Mouse (Mus musculus): ENCODE measurements at regions not wholly inside any gene's neighbourhood (a gene's known extent, or its start where the extent isn't known, plus 50 kb on each side); places are given as distances from the start of the nearest gene placed in this dataset.
"Not testable (repeated sequence)": the region's sequence is repeated elsewhere in the genome, so short reads cannot be mapped to it uniquely, and the experiment has no call there.

- no peak for DNase-seq
These were observed 157.5 kb downstream of the Tpra1 start for GRCm38 (mm10) chr6:89059431-89059975.

GRCm38 (mm10) chr6:89064977-89065580, 163.0 kb downstream of the Tpra1 start:
- DNase-seq = no peak

GRCm38 (mm10) chr6:89066588-89066987, 164.5 kb downstream of the Tpra1 start:
- no peak for DNase-seq

- DNase-seq = no peak
These were observed 166.2 kb downstream of the Tpra1 start for GRCm38 (mm10) chr6:89068286-89068685.

GRCm38 (mm10) chr6:89069108-89069507, 167.1 kb downstream of the Tpra1 start:
- no peak for DNase-seq

- peak; percentile 35 to 85 for DNase-seq
These were observed 168.0 kb downstream of the Tpra1 start for GRCm38 (mm10) chr6:89070011-89070410.

GRCm38 (mm10) chr6:89071766-89072165, 169.7 kb downstream of the Tpra1 start:
- DNase-seq = no peak

GRCm38 (mm10) chr6:89072569-89072968, 170.5 kb downstream of the Tpra1 start:
- DNase-seq = no peak

GRCm38 (mm10) chr6:89081624-89082300, 179.7 kb downstream of the Tpra1 start:
- DNase-seq = no peak

GRCm38 (mm10) chr6:89084437-89084836, 182.4 kb downstream of the Tpra1 start:
- peak in 1 of 2 experiments; percentile 37 for DNase-seq

- DNase-seq = no peak
These were observed 183.1 kb downstream of the Tpra1 start for GRCm38 (mm10) chr6:89085151-89085550.

- no peak for DNase-seq
These were observed 185.6 kb downstream of the Tpra1 start for GRCm38 (mm10) chr6:89087620-89088019.

GRCm38 (mm10) chr6:89090096-89090495, 188.0 kb downstream of the Tpra1 start:
- DNase-seq = no peak

- no peak for DNase-seq
These were observed 193.9 kb downstream of the Tpra1 start for GRCm38 (mm10) chr6:89095911-89096310.

- DNase-seq = no peak
These were observed 195.5 kb downstream of the Tpra1 start for GRCm38 (mm10) chr6:89097531-89097930.

- DNase-seq = peak in 1 of 2 experiments; percentile 13
These were observed 217.2 kb downstream of the Tpra1 start for GRCm38 (mm10) chr6:89119241-89119640.

GRCm38 (mm10) chr6:89121023-89121745, 219.1 kb downstream of the Tpra1 start:
- DNase-seq = no peak

GRCm38 (mm10) chr6:89121746-89122070, 219.7 kb downstream of the Tpra1 start:
- DNase-seq = no peak

- DNase-seq = no peak
These were observed 223.9 kb downstream of the Tpra1 start for GRCm38 (mm10) chr6:89125916-89126315.

GRCm38 (mm10) chr6:89128141-89128540, 226.1 kb downstream of the Tpra1 start:
- DNase-seq = not testable (repeated sequence)

GRCm38 (mm10) chr6:89140469-89140868, 222.0 kb downstream of the Plxna1 start:
- DNase-seq = no peak

- DNase-seq = no peak
These were observed 209.3 kb downstream of the Plxna1 start for GRCm38 (mm10) chr6:89153027-89153662.

GRCm38 (mm10) chr6:89157501-89157900, 204.9 kb downstream of the Plxna1 start:
- DNase-seq = no peak

All from kidney, postnatal 36 days (tissue).